Mouse (Mus musculus): ENCODE measurements at regions not wholly inside any gene's neighbourhood (a gene's known extent, or its start where the extent isn't known, plus 50 kb on each side); places are given as distances from the start of the nearest gene placed in this dataset.

GRCm38 (mm10) chr17:48592457-48592856 lies 137.8 kb downstream of the Unc5cl start:
- TF ChIP-seq CTCF (IDR thresholded peaks at IDR 0.05; ENCODE audit: borderline replicate concordance, control insufficient read depth, extremely low read depth, insufficient read depth, low read length, poor library complexity) (no peak), POLR2A (IDR thresholded peaks at IDR 0.05; ENCODE audit: control insufficient read depth, extremely low read depth, insufficient read depth, low read length, poor library complexity) (no peak)
- DNase-seq: no peak
- no peaks in the 10 kb centered on the region for H3K4me1 ChIP-seq (replicated peaks; ENCODE audit: control insufficient read depth, insufficient read depth, low read length)
- H3K27ac ChIP-seq (ENCODE audit: control insufficient read depth, insufficient read depth, low read length): no peak overlapping the region
- no peaks in the 10 kb centered on the region for H3K36me3 ChIP-seq (ENCODE audit: control insufficient read depth, insufficient read depth, low read length)
- H3K27me3 ChIP-seq (ENCODE audit: control insufficient read depth, insufficient read depth, low read length): no peaks in the 10 kb centered on the region
- no peak overlapping the region for H3K4me3 ChIP-seq (ENCODE audit: control insufficient read depth, insufficient read depth, low read length)
- 98% methylated on average over 1 of the region's 1 CpGs for WGBS

GRCm38 (mm10) chr17:48595418-48595963 lies 140.8 kb downstream of the Unc5cl start:
- H3K27me3 ChIP-seq (ENCODE audit: control insufficient read depth, insufficient read depth, low read length): no peaks in the 10 kb centered on the region
- no peaks in the 10 kb centered on the region for H3K36me3 ChIP-seq (ENCODE audit: control insufficient read depth, insufficient read depth, low read length)
- DNase-seq: no peak
- H3K27ac ChIP-seq (ENCODE audit: control insufficient read depth, insufficient read depth, low read length): no peak overlapping the region
- H3K4me3 ChIP-seq (ENCODE audit: control insufficient read depth, insufficient read depth, low read length): no peak overlapping the region
- no peak for TF ChIP-seq POLR2A (IDR thresholded peaks at IDR 0.05; ENCODE audit: control insufficient read depth, extremely low read depth, insufficient read depth, low read length, poor library complexity)
- TF ChIP-seq CTCF (IDR thresholded peaks at IDR 0.05; ENCODE audit: borderline replicate concordance, control insufficient read depth, extremely low read depth, insufficient read depth, low read length, poor library complexity): no peak
- WGBS: 84% methylated on average over 10 of the region's 10 CpGs
- no peaks in the 10 kb centered on the region for H3K4me1 ChIP-seq (replicated peaks; ENCODE audit: control insufficient read depth, insufficient read depth, low read length)

DNA sequence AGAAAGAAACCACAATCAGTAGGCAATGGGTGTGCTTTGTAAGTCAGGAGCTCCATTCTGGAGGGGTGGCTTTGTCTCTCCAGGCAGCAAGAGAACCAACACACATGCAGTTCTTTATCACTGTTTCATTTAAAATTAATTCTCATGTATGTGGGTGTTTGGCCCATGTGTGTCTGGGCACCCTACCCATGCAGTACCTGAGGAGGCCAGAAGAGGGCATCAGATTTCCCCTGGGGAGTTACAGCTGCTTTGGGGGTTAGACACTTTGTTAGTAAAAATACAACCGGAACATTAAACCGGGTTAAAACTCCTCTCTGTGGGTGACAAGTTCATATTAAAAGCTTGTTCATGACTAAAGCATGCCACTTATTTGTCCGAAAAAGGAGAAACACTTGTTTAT lies 141.7 kb downstream of the Unc5cl start:
- peak; percentile 37 for DNase-seq
- Histone ChIP-seq H3K27me3 (ENCODE audit: control insufficient read depth, insufficient read depth, low read length) (no peaks in the 10 kb centered on the region), H3K4me3 (ENCODE audit: control insufficient read depth, insufficient read depth, low read length) (no peak overlapping the region), H3K4me1 (replicated peaks; ENCODE audit: control insufficient read depth, insufficient read depth, low read length) (no peaks in the 10 kb centered on the region), H3K27ac (ENCODE audit: control insufficient read depth, insufficient read depth, low read length) (no peak overlapping the region), H3K36me3 (ENCODE audit: control insufficient read depth, insufficient read depth, low read length) (no peaks in the 10 kb centered on the region)
- WGBS: 84% methylated on average over 3 of the region's 3 CpGs
- TF ChIP-seq CTCF (IDR thresholded peaks at IDR 0.05; ENCODE audit: borderline replicate concordance, control insufficient read depth, extremely low read depth, insufficient read depth, low read length, poor library complexity) (no peak), POLR2A (IDR thresholded peaks at IDR 0.05; ENCODE audit: control insufficient read depth, extremely low read depth, insufficient read depth, low read length, poor library complexity) (no peak)

DNA sequence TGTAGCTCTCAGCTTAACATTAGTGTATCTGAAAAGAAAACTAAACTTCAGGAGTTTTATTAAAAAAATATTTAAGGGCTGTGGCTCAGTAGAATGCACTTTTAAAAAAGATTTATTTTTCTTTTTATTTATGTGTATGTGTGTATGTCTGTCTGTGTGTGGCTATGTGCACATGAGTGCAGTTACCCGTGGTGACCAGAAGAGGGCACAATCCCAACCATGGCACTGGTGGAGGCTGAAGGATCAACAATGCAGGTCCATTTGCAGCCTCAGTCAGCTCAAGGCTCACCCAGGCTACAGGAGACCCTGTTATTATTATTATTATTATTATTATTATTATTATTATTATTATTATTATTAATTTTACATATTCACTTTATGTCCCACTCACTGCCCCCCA lies 142.6 kb downstream of the Unc5cl start:
- Histone ChIP-seq H3K27ac (ENCODE audit: control insufficient read depth, insufficient read depth, low read length) (no peak overlapping the region), H3K27me3 (ENCODE audit: control insufficient read depth, insufficient read depth, low read length) (no peaks in the 10 kb centered on the region), H3K4me1 (replicated peaks; ENCODE audit: control insufficient read depth, insufficient read depth, low read length) (no peaks in the 10 kb centered on the region), H3K36me3 (ENCODE audit: control insufficient read depth, insufficient read depth, low read length) (no peaks in the 10 kb centered on the region), H3K4me3 (ENCODE audit: control insufficient read depth, insufficient read depth, low read length) (no peak overlapping the region)
- DNase-seq: no peak
- no peak for TF ChIP-seq POLR2A (IDR thresholded peaks at IDR 0.05; ENCODE audit: control insufficient read depth, extremely low read depth, insufficient read depth, low read length, poor library complexity)
- no peak for TF ChIP-seq CTCF (IDR thresholded peaks at IDR 0.05; ENCODE audit: borderline replicate concordance, control insufficient read depth, extremely low read depth, insufficient read depth, low read length, poor library complexity)
- WGBS: 93% methylated on average over 1 of the region's 1 CpGs

- H3K4me3 ChIP-seq (ENCODE audit: control insufficient read depth, insufficient read depth, low read length): no peak overlapping the region
- H3K4me1 ChIP-seq (replicated peaks; ENCODE audit: control insufficient read depth, insufficient read depth, low read length): no peaks in the 10 kb centered on the region
- no peak overlapping the region for H3K27ac ChIP-seq (ENCODE audit: control insufficient read depth, insufficient read depth, low read length)
- WGBS: 92% methylated on average over 16 of the region's 16 CpGs
- H3K27me3 ChIP-seq (ENCODE audit: control insufficient read depth, insufficient read depth, low read length): no peaks in the 10 kb centered on the region
- no peak for TF ChIP-seq CTCF (IDR thresholded peaks at IDR 0.05; ENCODE audit: borderline replicate concordance, control insufficient read depth, extremely low read depth, insufficient read depth, low read length, poor library complexity)
- no peak for TF ChIP-seq POLR2A (IDR thresholded peaks at IDR 0.05; ENCODE audit: control insufficient read depth, extremely low read depth, insufficient read depth, low read length, poor library complexity)
- no peak for DNase-seq
- H3K36me3 ChIP-seq (ENCODE audit: control insufficient read depth, insufficient read depth, low read length): no peaks in the 10 kb centered on the region
Observed at GRCm38 (mm10) chr17:48598471-48599141, 143.9 kb downstream of the Unc5cl start.

DNA sequence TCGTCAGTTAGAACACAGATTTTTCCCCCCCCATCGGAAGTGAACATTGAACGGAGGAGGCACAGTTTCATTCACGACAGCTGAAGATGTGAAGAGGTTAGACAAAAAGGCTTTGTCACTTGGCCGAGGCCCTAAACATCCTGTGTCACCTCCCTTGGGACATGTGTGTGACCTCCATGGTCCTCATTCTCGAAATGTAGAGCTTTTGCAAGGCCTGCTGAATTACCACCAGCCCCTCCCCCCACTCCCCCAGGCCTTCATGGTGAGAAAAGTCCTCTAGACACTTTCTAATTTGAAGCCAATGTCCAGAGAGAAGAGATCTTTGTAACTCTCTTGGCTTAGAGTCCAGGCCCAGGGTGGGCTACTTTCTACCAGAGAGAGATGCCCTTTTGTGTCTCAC lies 145.5 kb downstream of the Unc5cl start:
- TF ChIP-seq POLR2A (IDR thresholded peaks at IDR 0.05; ENCODE audit: control insufficient read depth, extremely low read depth, insufficient read depth, low read length, poor library complexity): no peak
- TF ChIP-seq CTCF (IDR thresholded peaks at IDR 0.05; ENCODE audit: borderline replicate concordance, control insufficient read depth, extremely low read depth, insufficient read depth, low read length, poor library complexity): no peak
- no peak for DNase-seq
- Histone ChIP-seq H3K27me3 (ENCODE audit: control insufficient read depth, insufficient read depth, low read length) (no peaks in the 10 kb centered on the region), H3K36me3 (ENCODE audit: control insufficient read depth, insufficient read depth, low read length) (no peaks in the 10 kb centered on the region), H3K4me1 (replicated peaks; ENCODE audit: control insufficient read depth, insufficient read depth, low read length) (no peaks in the 10 kb centered on the region), H3K4me3 (ENCODE audit: control insufficient read depth, insufficient read depth, low read length) (no peak overlapping the region), H3K27ac (ENCODE audit: control insufficient read depth, insufficient read depth, low read length) (no peak overlapping the region)
- 84% methylated on average over 6 of the region's 6 CpGs for WGBS
